Mouse (Mus musculus) kidney, embryonic 14.5 days (tissue): Measurements from ENCODE around the gene Gtf3c3. TPM values are rescaled to one million over a fixed set of nuclear protein-coding genes. Genes with fewer than 3 reads are reported as not detected.

Experiments used
- polyA plus RNA-seq: library from polyadenylated mRNA; unstranded; fragments of >200 nt; fragmentation: Nextera tagmentation; extraction: Ambion mirVana; gene quantifications from 2 replicates; pipeline ENCODE4 v1.2.1, GENCODE M21; 2014

Gtf3c3 gene
- polyA plus RNA-seq, 1 experiment from 2014 or later = 32.5 TPM

Other genes starting within 250 kb of the Gtf3c3 start
- gene Hecw2, start 243.8 kb downstream of the Gtf3c3 start, polyA plus RNA-seq = 1.7 and 2.2 TPM in 2 replicates
- gene Ccdc150, start 188.3 kb downstream of the Gtf3c3 start, polyA plus RNA-seq = 0.23 and 0.73 TPM in 2 replicates
- 7.5 and 13.5 TPM in 2 replicates for gene Pgap1, start 118.7 kb upstream of the Gtf3c3 start, polyA plus RNA-seq